Mouse (Mus musculus) limb, embryonic 11.5 days (tissue): Measurements from ENCODE around the gene Cyb5d1. TPM values are rescaled to one million over a fixed set of nuclear protein-coding genes. Genes with fewer than 3 reads are reported as not detected.

Source experiments
- ATAC-seq: fragments of 200-750 bp; cut with Nextera tagmentation; 2 replicates; pipeline ENCODE4 v1.8.0; 2017; ENCODE audit warnings: low read depth; ENCODE audit not compliant: insufficient number of reproducible peaks, low FRiP score, low TSS enrichment
- DNase-seq: peaks from one replicate; pipeline ENCODE4 v3.0.0-alpha.2; 2015; ENCODE audit warnings: low spot score
- H3K27ac ChIP-seq: fragments of 300-500 bp; sonication (generic); replicated peaks from 2 replicates; pipeline ENCODE4 v1.5.1; 2014; ENCODE audit warnings: low read depth, mild to moderate bottlenecking, low read length
- H3K27me3 ChIP-seq: fragments of 300-500 bp; sonication (generic); 2 replicates; pipeline ENCODE4 v1.6.1; 2014; ENCODE audit warnings: mild to moderate bottlenecking, low read length, mixed read lengths; ENCODE audit not compliant: control insufficient read depth, insufficient read depth
- H3K36me3 ChIP-seq: fragments of 300-500 bp; sonication (generic); 2 replicates; pipeline ENCODE4 v1.6.1; 2014; ENCODE audit warnings: mild to moderate bottlenecking, low read length, moderate library complexity, mixed read lengths; ENCODE audit not compliant: control insufficient read depth, insufficient read depth
- H3K4me1 ChIP-seq: fragments of 300-500 bp; sonication (generic); 2 replicates; pipeline ENCODE4 v1.6.1; 2014; ENCODE audit warnings: low read length, mixed read lengths; ENCODE audit not compliant: control insufficient read depth, insufficient read depth
- H3K4me2 ChIP-seq: fragments of 300-500 bp; sonication (generic); 2 replicates; pipeline ENCODE4 v1.6.1; 2014; ENCODE audit warnings: low read depth, mild to moderate bottlenecking, moderate library complexity; ENCODE audit not compliant: severe bottlenecking
- H3K4me3 ChIP-seq: fragments of 300-500 bp; sonication (generic); 2 replicates; pipeline ENCODE4 v1.5.1; 2014; ENCODE audit warnings: low read depth, low read length
- H3K9ac ChIP-seq: fragments of 300-500 bp; sonication (generic); 2 replicates; pipeline ENCODE4 v1.6.1; 2014; ENCODE audit warnings: mild to moderate bottlenecking, low read length
- H3K9me3 ChIP-seq: fragments of 300-500 bp; sonication (generic); 2 replicates; pipeline ENCODE4 v1.6.1; 2016; ENCODE audit warnings: low read length; ENCODE audit not compliant: control insufficient read depth
- WGBS: fragments of 180-500 bp; shearing (Covaris S2); extraction: QIAGEN DNeasy Blood & Tissue Kit; methylation state at CpG from one replicate; pipeline ENCODE4 v1.1.7; 2014; 5-methylcytosine and 5-hydroxymethylcytosine counted together
- polyA plus RNA-seq: library from polyadenylated mRNA; unstranded; fragments of >200 nt; fragmentation: Nextera tagmentation; extraction: Ambion mirVana; gene quantifications from 2 replicates; pipeline ENCODE4 v1.2.1, GENCODE M21; 2014

The Cyb5d1 gene
- polyA plus RNA-seq, 1 experiment from 2014 or later, result 29.2 TPM

- Histone ChIP-seq H3K4me1 (peaks cover 37% of the 10 kb centered on the region), H3K27me3 (no peaks in the 10 kb centered on the region), H3K9me3 (no peaks in the 10 kb centered on the region), H3K4me3 (peak within 1 kb of the TSS; percentile 70), H3K36me3 (no peaks in the 10 kb centered on the region; the same call in 1 of the 2 replicates), H3K27ac (peak within 1 kb of the TSS; percentile 97), H3K9ac (no peak within 1 kb of the TSS), H3K4me2 (peak within 1 kb of the TSS; percentile 98)
- ATAC-seq (no peak), DNase-seq (peak; percentile 68)
- 39% methylated on average over 12 of the region's 12 CpGs for WGBS
Observed at GRCm38 (mm10) chr11:69413221-69414181, 18.1 kb upstream of the Cyb5d1 start, which contains the start of gene Kdm6b. TSS of gene Kdm6b (minus strand) at chr11:69413675.

GRCm38 (mm10) chr11:69412548-69412947, 17.1 kb upstream of the Cyb5d1 start:
- Histone ChIP-seq H3K4me1 (peaks cover 45% of the 10 kb centered on the region), H3K4me3 (peak overlapping the region; percentile 1; the same call in 1 of the 2 replicates), H3K36me3 (peaks cover 2% of the 10 kb centered on the region), H3K9me3 (no peaks in the 10 kb centered on the region), H3K27me3 (no peaks in the 10 kb centered on the region), H3K4me2 (peak overlapping the region; percentile 98), H3K27ac (no peak overlapping the region; the same call in 1 of the 2 replicates), H3K9ac (no peak overlapping the region)
- 62% methylated on average over 7 of the region's 7 CpGs for WGBS
- ATAC-seq (no peak), DNase-seq (no peak)

- DNase-seq (peak; percentile 43), ATAC-seq (no peak)
- Histone ChIP-seq H3K9ac (peak overlapping the region; percentile 89), H3K4me2 (peak overlapping the region; percentile 98), H3K27ac (peak overlapping the region; percentile 75), H3K4me3 (peak overlapping the region; percentile 86), H3K4me1 (peaks cover 41% of the 10 kb centered on the region), H3K9me3 (no peaks in the 10 kb centered on the region), H3K36me3 (peaks cover 9% of the 10 kb centered on the region), H3K27me3 (no peaks in the 10 kb centered on the region)
- under 1% methylated on average over 39 of the region's 39 CpGs for WGBS
Observed at GRCm38 (mm10) chr11:69411538-69412203, 16.2 kb upstream of the Cyb5d1 start.

- H3K4me1 ChIP-seq, result peaks cover 41% of the 10 kb centered on the region
- peak overlapping the region; percentile 86 for H3K4me3 ChIP-seq
- WGBS, result 0% methylated on average over 21 of the region's 26 CpGs
- peaks cover 13% of the 10 kb centered on the region for H3K36me3 ChIP-seq
- DNase-seq (peak; percentile 99), ATAC-seq (peak; percentile 44)
- H3K27me3 ChIP-seq, result no peaks in the 10 kb centered on the region
- peak overlapping the region; percentile 75 for H3K27ac ChIP-seq
- no peaks in the 10 kb centered on the region for H3K9me3 ChIP-seq
- peak overlapping the region; percentile 89 for H3K9ac ChIP-seq
- peak overlapping the region; percentile 98 for H3K4me2 ChIP-seq
Observed at GRCm38 (mm10) chr11:69411073-69411535, 15.7 kb upstream of the Cyb5d1 start.

GRCm38 (mm10) chr11:69410310-69411072, 15.1 kb upstream of the Cyb5d1 start:
- peaks cover 41% of the 10 kb centered on the region for H3K4me1 ChIP-seq
- H3K27me3 ChIP-seq, result no peaks in the 10 kb centered on the region
- peak; percentile 57 for DNase-seq
- peak overlapping the region; percentile 89 for H3K9ac ChIP-seq
- H3K4me2 ChIP-seq, result peak overlapping the region; percentile 98
- H3K36me3 ChIP-seq, result peaks cover 19% of the 10 kb centered on the region
- ATAC-seq, result peak; percentile 0; the same call in 1 of the 2 replicates
- H3K9me3 ChIP-seq, result no peaks in the 10 kb centered on the region
- WGBS, result under 1% methylated on average over 41 of the region's 41 CpGs
- H3K27ac ChIP-seq, result peak overlapping the region; percentile 75
- H3K4me3 ChIP-seq, result peak overlapping the region; percentile 86

GRCm38 (mm10) chr11:69410045-69410309, 14.5 kb upstream of the Cyb5d1 start:
- Histone ChIP-seq H3K9ac (peak overlapping the region; percentile 89), H3K4me3 (peak overlapping the region; percentile 86), H3K4me2 (peak overlapping the region; percentile 98), H3K27ac (peak overlapping the region; percentile 75), H3K36me3 (peaks cover 23% of the 10 kb centered on the region), H3K27me3 (no peaks in the 10 kb centered on the region), H3K4me1 (peaks cover 41% of the 10 kb centered on the region), H3K9me3 (no peaks in the 10 kb centered on the region)
- no peak for ATAC-seq
- under 1% methylated on average over 18 of the region's 18 CpGs for WGBS
- no peak for DNase-seq

GRCm38 (mm10) chr11:69409378-69410044, 14.1 kb upstream of the Cyb5d1 start:
- WGBS, result under 1% methylated on average over 43 of the region's 46 CpGs
- peak overlapping the region; percentile 89 for H3K9ac ChIP-seq
- H3K36me3 ChIP-seq, result peaks cover 28% of the 10 kb centered on the region
- ATAC-seq (peak; percentile 36), DNase-seq (peak; percentile 90)
- no peaks in the 10 kb centered on the region for H3K27me3 ChIP-seq
- H3K4me1 ChIP-seq, result peaks cover 41% of the 10 kb centered on the region
- H3K27ac ChIP-seq, result peak overlapping the region; percentile 75
- no peaks in the 10 kb centered on the region for H3K9me3 ChIP-seq
- peak overlapping the region; percentile 86 for H3K4me3 ChIP-seq
- H3K4me2 ChIP-seq, result peak overlapping the region; percentile 98
